Mouse (Mus musculus): ENCODE measurements at regions not wholly inside any gene's neighbourhood (a gene's known extent, or its start where the extent isn't known, plus 50 kb on each side); places are given as distances from the start of the nearest gene placed in this dataset.

- Histone ChIP-seq H3K4me2 (ENCODE audit: low read depth, low read length) (no peak overlapping the region), H3K9ac (ENCODE audit: low read depth, low read length) (no peak overlapping the region), H3K4me3 (ENCODE audit: low read depth, low read length) (no peak overlapping the region), H3K4me1 (ENCODE audit: control insufficient read depth, insufficient read depth, low read length) (no peaks in the 10 kb centered on the region), H3K27me3 (replicated peaks; ENCODE audit: control insufficient read depth, insufficient read depth, low read length) (no peaks in the 10 kb centered on the region), H3K36me3 (ENCODE audit: control insufficient read depth, insufficient read depth, low read length) (no peaks in the 10 kb centered on the region), H3K9me3 (ENCODE audit: control insufficient read depth, low read length) (no peaks in the 10 kb centered on the region), H3K27ac (replicated peaks; ENCODE audit: low read depth, low read length) (no peak overlapping the region)
- ATAC-seq (ENCODE audit: low read depth) (no peak), DNase-seq (ENCODE audit: low spot score) (no peak)
- WGBS, result 87% methylated on average over 1 of the region's 1 CpGs
Observed at GRCm38 (mm10) chr1:76819906-76820305, 695.0 kb downstream of the Epha4 start.

- no peaks in the 10 kb centered on the region for H3K4me1 ChIP-seq (ENCODE audit: control insufficient read depth, insufficient read depth, low read length)
- WGBS, result 59% methylated on average over 3 of the region's 3 CpGs
- H3K4me2 ChIP-seq (ENCODE audit: low read depth, low read length), result no peak overlapping the region
- H3K27me3 ChIP-seq (replicated peaks; ENCODE audit: control insufficient read depth, insufficient read depth, low read length), result no peaks in the 10 kb centered on the region
- H3K27ac ChIP-seq (replicated peaks; ENCODE audit: low read depth, low read length), result no peak overlapping the region
- H3K4me3 ChIP-seq (ENCODE audit: low read depth, low read length), result no peak overlapping the region
- H3K9me3 ChIP-seq (ENCODE audit: control insufficient read depth, low read length), result no peaks in the 10 kb centered on the region
- no peak for DNase-seq (ENCODE audit: low spot score)
- H3K9ac ChIP-seq (ENCODE audit: low read depth, low read length), result no peak overlapping the region
- H3K36me3 ChIP-seq (ENCODE audit: control insufficient read depth, insufficient read depth, low read length), result no peaks in the 10 kb centered on the region
- ATAC-seq (ENCODE audit: low read depth), result no peak
Observed at GRCm38 (mm10) chr1:76821610-76822009, 693.3 kb downstream of the Epha4 start.

DNA sequence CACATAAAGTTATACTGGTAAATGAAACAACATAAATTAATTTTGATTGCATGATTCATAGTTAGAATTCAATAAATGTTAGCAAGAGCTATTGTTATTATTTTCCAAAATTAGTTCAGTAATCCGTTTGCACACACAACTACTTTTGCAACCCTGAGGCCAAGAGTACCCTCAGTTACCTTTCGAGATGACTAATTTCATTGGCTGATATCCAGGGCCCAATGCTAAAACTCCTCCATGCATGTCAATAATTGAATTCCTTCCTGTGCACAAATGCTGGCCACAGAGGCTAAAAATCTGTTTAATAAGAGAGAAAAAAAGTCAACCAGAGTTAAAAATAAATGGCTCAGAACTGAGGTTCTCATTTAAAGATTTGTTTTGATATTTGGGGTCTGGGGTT is 685.2 kb downstream of the Epha4 start:
- no peak overlapping the region for H3K9ac ChIP-seq (ENCODE audit: low read depth, low read length)
- DNase-seq (ENCODE audit: low spot score) (no peak), ATAC-seq (ENCODE audit: low read depth) (no peak)
- H3K4me3 ChIP-seq (ENCODE audit: low read depth, low read length), result no peak overlapping the region
- WGBS, result 59% methylated on average over 2 of the region's 2 CpGs
- no peaks in the 10 kb centered on the region for H3K27me3 ChIP-seq (replicated peaks; ENCODE audit: control insufficient read depth, insufficient read depth, low read length)
- H3K4me2 ChIP-seq (ENCODE audit: low read depth, low read length), result no peak overlapping the region
- no peaks in the 10 kb centered on the region for H3K36me3 ChIP-seq (ENCODE audit: control insufficient read depth, insufficient read depth, low read length)
- H3K27ac ChIP-seq (replicated peaks; ENCODE audit: low read depth, low read length), result no peak overlapping the region
- no peaks in the 10 kb centered on the region for H3K4me1 ChIP-seq (ENCODE audit: control insufficient read depth, insufficient read depth, low read length)
- H3K9me3 ChIP-seq (ENCODE audit: control insufficient read depth, low read length), result no peaks in the 10 kb centered on the region

DNA sequence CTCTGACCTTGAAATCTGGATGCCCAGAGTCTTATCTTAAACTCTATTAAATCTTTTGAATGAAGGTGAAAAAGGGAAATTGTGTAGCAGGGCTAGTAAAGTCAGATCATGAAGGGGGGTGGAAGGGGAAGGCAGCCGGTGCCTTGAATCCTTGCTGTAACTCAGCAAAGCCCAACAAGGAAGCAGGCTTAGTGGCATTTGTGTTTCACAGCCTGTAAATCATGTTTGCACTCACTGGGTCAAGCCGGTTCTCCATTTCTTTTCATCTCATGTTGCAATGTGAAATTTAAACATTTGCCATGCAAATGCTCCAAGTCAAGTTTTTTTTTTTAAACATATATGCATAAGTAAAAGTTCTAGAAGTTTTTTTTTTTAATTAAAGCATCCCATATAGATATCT is 682.6 kb downstream of the Epha4 start:
- H3K36me3 ChIP-seq (ENCODE audit: control insufficient read depth, insufficient read depth, low read length), result no peaks in the 10 kb centered on the region
- no peaks in the 10 kb centered on the region for H3K4me1 ChIP-seq (ENCODE audit: control insufficient read depth, insufficient read depth, low read length)
- no peak overlapping the region for H3K9ac ChIP-seq (ENCODE audit: low read depth, low read length)
- H3K4me3 ChIP-seq (ENCODE audit: low read depth, low read length), result no peak overlapping the region
- no peak for DNase-seq (ENCODE audit: low spot score)
- 43% methylated on average over 2 of the region's 2 CpGs for WGBS
- H3K4me2 ChIP-seq (ENCODE audit: low read depth, low read length), result no peak overlapping the region
- H3K27ac ChIP-seq (replicated peaks; ENCODE audit: low read depth, low read length), result no peak overlapping the region
- no peaks in the 10 kb centered on the region for H3K27me3 ChIP-seq (replicated peaks; ENCODE audit: control insufficient read depth, insufficient read depth, low read length)
- ATAC-seq (ENCODE audit: low read depth), result no peak
- no peaks in the 10 kb centered on the region for H3K9me3 ChIP-seq (ENCODE audit: control insufficient read depth, low read length)

- Histone ChIP-seq H3K27me3 (replicated peaks; ENCODE audit: control insufficient read depth, insufficient read depth, low read length) (no peaks in the 10 kb centered on the region), H3K36me3 (ENCODE audit: control insufficient read depth, insufficient read depth, low read length) (no peaks in the 10 kb centered on the region), H3K4me3 (ENCODE audit: low read depth, low read length) (no peak overlapping the region), H3K9ac (ENCODE audit: low read depth, low read length) (no peak overlapping the region), H3K4me1 (ENCODE audit: control insufficient read depth, insufficient read depth, low read length) (no peaks in the 10 kb centered on the region), H3K9me3 (ENCODE audit: control insufficient read depth, low read length) (no peaks in the 10 kb centered on the region), H3K4me2 (ENCODE audit: low read depth, low read length) (no peak overlapping the region), H3K27ac (replicated peaks; ENCODE audit: low read depth, low read length) (no peak overlapping the region)
- DNase-seq (ENCODE audit: low spot score) (no peak), ATAC-seq (ENCODE audit: low read depth) (no peak)
- 70% methylated on average over 6 of the region's 6 CpGs for WGBS
Observed at GRCm38 (mm10) chr1:76835028-76835683, 679.7 kb downstream of the Epha4 start.

DNA sequence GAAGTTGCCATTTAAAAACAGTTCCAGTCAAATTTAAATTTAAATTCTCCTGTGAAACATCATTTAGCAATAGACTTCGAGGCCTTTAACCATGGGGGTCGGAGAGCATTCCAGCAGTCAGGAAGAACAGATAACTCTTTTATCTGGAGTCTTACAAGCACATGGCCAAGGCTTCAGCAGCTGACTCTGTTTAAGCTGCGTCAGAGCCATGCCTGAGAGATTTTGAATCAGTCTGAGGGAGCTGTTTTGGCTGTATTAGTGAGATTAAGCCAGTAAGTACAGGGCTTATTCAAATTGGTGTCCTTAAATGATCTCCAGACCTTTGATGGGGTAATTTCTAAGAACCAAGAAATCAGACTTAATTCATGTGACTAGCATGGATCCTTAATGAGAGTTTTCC is 665.5 kb downstream of the Epha4 start:
- WGBS, result 33% methylated on average over 3 of the region's 3 CpGs
- H3K4me3 ChIP-seq (ENCODE audit: low read depth, low read length), result no peak overlapping the region
- ATAC-seq (ENCODE audit: low read depth), result no peak
- no peaks in the 10 kb centered on the region for H3K27me3 ChIP-seq (replicated peaks; ENCODE audit: control insufficient read depth, insufficient read depth, low read length)
- no peak overlapping the region for H3K4me2 ChIP-seq (ENCODE audit: low read depth, low read length)
- H3K4me1 ChIP-seq (ENCODE audit: control insufficient read depth, insufficient read depth, low read length), result no peaks in the 10 kb centered on the region
- H3K9me3 ChIP-seq (ENCODE audit: control insufficient read depth, low read length), result no peaks in the 10 kb centered on the region
- H3K27ac ChIP-seq (replicated peaks; ENCODE audit: low read depth, low read length), result no peak overlapping the region
- no peak overlapping the region for H3K9ac ChIP-seq (ENCODE audit: low read depth, low read length)
- DNase-seq (ENCODE audit: low spot score), result no peak
- H3K36me3 ChIP-seq (ENCODE audit: control insufficient read depth, insufficient read depth, low read length), result no peaks in the 10 kb centered on the region

DNA sequence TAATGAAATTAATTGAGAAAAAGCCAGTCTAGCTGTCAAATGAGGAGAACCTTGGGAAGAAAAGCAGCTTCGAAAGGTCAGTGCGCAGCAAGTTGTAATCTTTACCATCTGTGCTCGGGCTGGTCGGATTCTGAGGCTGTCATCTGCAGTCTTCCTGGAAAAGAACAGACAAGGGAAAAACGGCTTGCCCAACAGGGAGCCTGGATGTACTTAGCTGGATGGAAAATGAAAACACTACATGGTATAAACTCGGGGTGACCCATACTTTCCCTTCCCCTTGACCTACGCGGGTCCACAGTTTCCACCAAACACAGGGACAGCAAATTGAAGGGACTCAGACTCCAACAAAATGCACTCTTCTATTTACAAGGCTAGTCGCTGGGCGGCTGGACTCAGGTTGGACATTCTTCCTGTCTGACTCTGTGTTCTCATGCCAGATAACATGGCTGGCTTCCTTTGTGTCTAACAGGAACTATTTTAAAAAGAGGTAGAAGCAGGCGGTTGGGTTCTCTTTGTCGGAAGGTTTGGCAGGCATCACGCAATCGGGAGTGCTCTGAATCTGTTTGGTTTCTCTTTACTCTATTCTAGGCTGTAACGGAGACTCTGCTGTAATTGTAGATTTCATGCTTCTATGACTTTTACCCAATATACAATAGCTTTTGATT is 648.5 kb downstream of the Epha4 start:
- peak overlapping the region; percentile 51; the same call in 1 of the 2 replicates for H3K9ac ChIP-seq (ENCODE audit: low read depth, low read length)
- peaks cover 9% of the 10 kb centered on the region for H3K4me1 ChIP-seq (ENCODE audit: control insufficient read depth, insufficient read depth, low read length)
- peak overlapping the region; percentile 58 for H3K27ac ChIP-seq (replicated peaks; ENCODE audit: low read depth, low read length)
- H3K27me3 ChIP-seq (replicated peaks; ENCODE audit: control insufficient read depth, insufficient read depth, low read length), result no peaks in the 10 kb centered on the region
- no peaks in the 10 kb centered on the region for H3K9me3 ChIP-seq (ENCODE audit: control insufficient read depth, low read length)
- peak overlapping the region; percentile 57 for H3K4me2 ChIP-seq (ENCODE audit: low read depth, low read length)
- H3K4me3 ChIP-seq (ENCODE audit: low read depth, low read length), result peak overlapping the region; percentile 35
- no peaks in the 10 kb centered on the region for H3K36me3 ChIP-seq (ENCODE audit: control insufficient read depth, insufficient read depth, low read length)
- 31% methylated on average over 15 of the region's 15 CpGs for WGBS
- 0 out of 2 replicates have a peak, but pooled peaks have one; percentile 18 for ATAC-seq (ENCODE audit: low read depth)
- peak; percentile 67 for DNase-seq (ENCODE audit: low spot score)

GRCm38 (mm10) chr1:76873207-76873606 is 641.7 kb downstream of the Epha4 start:
- Histone ChIP-seq H3K27me3 (replicated peaks; ENCODE audit: control insufficient read depth, insufficient read depth, low read length) (no peaks in the 10 kb centered on the region), H3K9me3 (ENCODE audit: control insufficient read depth, low read length) (no peaks in the 10 kb centered on the region), H3K36me3 (ENCODE audit: control insufficient read depth, insufficient read depth, low read length) (no peaks in the 10 kb centered on the region), H3K4me2 (ENCODE audit: low read depth, low read length) (no peak overlapping the region), H3K4me1 (ENCODE audit: control insufficient read depth, insufficient read depth, low read length) (no peaks in the 10 kb centered on the region), H3K9ac (ENCODE audit: low read depth, low read length) (no peak overlapping the region), H3K27ac (replicated peaks; ENCODE audit: low read depth, low read length) (no peak overlapping the region), H3K4me3 (ENCODE audit: low read depth, low read length) (no peak overlapping the region)
- ATAC-seq (ENCODE audit: low read depth) (no peak), DNase-seq (ENCODE audit: low spot score) (no peak)
- 54% methylated on average over 4 of the region's 4 CpGs for WGBS
